Mouse (Mus musculus) spleen, adult 2 months (tissue): ENCODE results near the gene Alox5.

Source experiments
- CTCF ChIP-seq: fragments of 200-500 bp; IDR thresholded peaks from 2 replicates; pipeline ENCODE4 v1.5.1; 2011; ENCODE audit warnings: mild to moderate bottlenecking, inconsistent platforms; ENCODE audit not compliant: insufficient read depth, insufficient read length, insufficient replicate concordance; ENCODE audit errors: extremely low read depth
- POLR2A ChIP-seq: fragments of 200-500 bp; IDR thresholded peaks from 2 replicates; pipeline ENCODE4 v1.6.1; 2011; ENCODE audit warnings: low read depth, low read length, inconsistent platforms

DNA sequence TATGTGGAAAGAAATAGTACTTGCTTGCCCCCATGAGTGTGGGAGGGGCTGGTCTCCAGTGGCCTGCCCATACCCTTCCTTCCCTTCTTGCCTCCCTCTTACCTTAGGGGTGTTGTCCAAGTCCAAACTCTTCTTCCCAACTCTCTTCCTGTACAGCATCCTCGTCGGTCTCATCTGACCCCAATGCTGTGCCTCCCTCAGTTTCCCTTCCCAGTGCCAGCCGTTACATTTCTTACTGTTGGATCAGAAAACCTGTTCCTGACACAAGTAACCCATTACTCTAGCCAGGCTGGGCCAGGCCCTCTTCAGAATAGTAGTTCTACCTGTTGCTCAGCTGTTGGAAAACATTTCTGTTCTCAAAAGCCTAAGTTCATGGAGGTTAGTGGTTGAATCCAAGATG, 58.6 kb downstream of the Alox5 start:
- TF ChIP-seq CTCF = no peak
- no peak for TF ChIP-seq POLR2A
